Comparison of ENCODE assay signal across 8 mouse cellular contexts in genomic region chr2:152227051-152227481, GRCm38 (mm10). TPM values are rescaled to one million over a fixed set of nuclear protein-coding genes. Genes with fewer than 3 reads are reported as not detected.
DNase-seq lines count a peak whose midpoint lies in the region; ATAC-seq and TF ChIP-seq lines count a peak whose summit lies in the region.

No protein-coding gene starts in this region.

- no peaks in the 10 kb centered on the region for H3K27me3 ChIP-seq in E14TG2a.4 (ENCODE audit: insufficient read depth, low read length)
- H3K27me3 ChIP-seq in embryonic facial prominence, embryonic 14.5 days (replicated peaks; ENCODE audit: control insufficient read depth, insufficient read depth, low read length): no peaks in the 10 kb centered on the region
- no peaks in the 10 kb centered on the region for H3K27me3 ChIP-seq in heart, embryonic 11.5 days (ENCODE audit: control insufficient read depth, insufficient read depth, low read length)
- no peaks in the 10 kb centered on the region for H3K27me3 ChIP-seq in kidney, postnatal 0 days (ENCODE audit: insufficient read depth, low read length)
- no peaks in the 10 kb centered on the region for H3K27me3 ChIP-seq in lung, embryonic 15.5 days

- peak; percentile 83 for ATAC-seq in embryonic facial prominence, embryonic 14.5 days (ENCODE audit: low read depth)
- peak; percentile 81 for ATAC-seq in heart, embryonic 11.5 days (replicated peaks; ENCODE audit: insufficient number of reproducible peaks, low FRiP score, low TSS enrichment)
- peak; percentile 77 for ATAC-seq in kidney, postnatal 0 days (replicated peaks; ENCODE audit: low FRiP score, low read depth)
- ATAC-seq in lung, embryonic 15.5 days (ENCODE audit: borderline replicate concordance, extremely low read depth, low FRiP score, low TSS enrichment): peak; percentile 84

- peak overlapping the region; percentile 94 for H3K9ac ChIP-seq in embryonic facial prominence, embryonic 14.5 days (ENCODE audit: low read depth, low read length)
- peak overlapping the region; percentile 98 for H3K9ac ChIP-seq in heart, embryonic 11.5 days (ENCODE audit: low read depth, low read length)
- peak overlapping the region; percentile 95 for H3K9ac ChIP-seq in kidney, postnatal 0 days (ENCODE audit: low read depth, low read length)
- H3K9ac ChIP-seq in lung, embryonic 15.5 days: peak overlapping the region; percentile 92

- H3K36me3 ChIP-seq in E14TG2a.4 (ENCODE audit: insufficient read depth, low read length): peaks cover 37% of the 10 kb centered on the region
- H3K36me3 ChIP-seq in embryonic facial prominence, embryonic 14.5 days (ENCODE audit: control insufficient read depth, insufficient read depth, low read length): 0 out of 2 replicates have a peak, but pooled peaks cover 6% of the 10 kb centered on the region
- no peaks in the 10 kb centered on the region for H3K36me3 ChIP-seq in heart, embryonic 11.5 days (ENCODE audit: control insufficient read depth, insufficient read depth, low read length)
- H3K36me3 ChIP-seq in kidney, postnatal 0 days (ENCODE audit: insufficient read depth, low read length): no peaks in the 10 kb centered on the region
- H3K36me3 ChIP-seq in lung, embryonic 15.5 days: 0 out of 2 replicates have a peak, but pooled peaks cover 6% of the 10 kb centered on the region

- 3% methylated on average over 21 of the region's 38 CpGs for WGBS in embryonic facial prominence, embryonic 14.5 days
- WGBS in heart, embryonic 11.5 days (ENCODE audit: insufficient replicate concordance): under 1% methylated on average over 38 of the region's 38 CpGs
- WGBS in kidney, postnatal 0 days: under 1% methylated on average over 31 of the region's 38 CpGs
- under 1% methylated on average over 37 of the region's 38 CpGs for WGBS in lung, embryonic 15.5 days

- no peak for TF ChIP-seq CTCF in E14TG2a.4 (conservative IDR thresholded peaks at IDR 0.05; ENCODE audit: low read length)
- 0 out of 2 replicates have a peak, but pooled peaks have one; percentile 6 for TF ChIP-seq CTCF in kidney, postnatal 0 days (IDR thresholded peaks at IDR 0.05; ENCODE audit: low read depth)

- peak overlapping the region; percentile 78 for H3K4me2 ChIP-seq in embryonic facial prominence, embryonic 14.5 days (ENCODE audit: low read depth, low read length)
- peak overlapping the region; percentile 63 for H3K4me2 ChIP-seq in heart, embryonic 11.5 days
- peak overlapping the region; percentile 77 for H3K4me2 ChIP-seq in kidney, postnatal 0 days (ENCODE audit: low read length)
- peak overlapping the region; percentile 69 for H3K4me2 ChIP-seq in lung, embryonic 15.5 days

- no peaks in the 10 kb centered on the region for H3K9me3 ChIP-seq in E14TG2a.4 (ENCODE audit: low read length)
- H3K9me3 ChIP-seq in embryonic facial prominence, embryonic 14.5 days (ENCODE audit: control insufficient read depth, low read length): no peaks in the 10 kb centered on the region
- no peaks in the 10 kb centered on the region for H3K9me3 ChIP-seq in heart, embryonic 11.5 days (replicated peaks; ENCODE audit: control insufficient read depth, low read length)
- H3K9me3 ChIP-seq in kidney, postnatal 0 days (replicated peaks; ENCODE audit: low read length): no peaks in the 10 kb centered on the region
- H3K9me3 ChIP-seq in lung, embryonic 15.5 days: no peaks in the 10 kb centered on the region

- H3K27ac ChIP-seq in embryonic facial prominence, embryonic 14.5 days (replicated peaks; ENCODE audit: low read depth, low read length): peak overlapping the region; percentile 98
- H3K27ac ChIP-seq in heart, embryonic 11.5 days (ENCODE audit: low read depth, low read length): peak overlapping the region; percentile 99
- H3K27ac ChIP-seq in kidney, postnatal 0 days: peak overlapping the region; percentile 99
- peak overlapping the region; percentile 98 for H3K27ac ChIP-seq in lung, embryonic 15.5 days

- H3K4me1 ChIP-seq in E14TG2a.4 (replicated peaks; ENCODE audit: low read depth, low read length): peaks cover 83% of the 10 kb centered on the region
- peaks cover 9% of the 10 kb centered on the region for H3K4me1 ChIP-seq in embryonic facial prominence, embryonic 14.5 days (ENCODE audit: control insufficient read depth, insufficient read depth, low read length)
- peaks cover 5% of the 10 kb centered on the region; the same call in 1 of the 2 replicates for H3K4me1 ChIP-seq in heart, embryonic 11.5 days (ENCODE audit: control insufficient read depth, insufficient read depth, low read length)
- peaks cover 4% of the 10 kb centered on the region; the same call in 1 of the 2 replicates for H3K4me1 ChIP-seq in kidney, postnatal 0 days (replicated peaks; ENCODE audit: insufficient read depth, low read length)
- peaks cover 15% of the 10 kb centered on the region for H3K4me1 ChIP-seq in lung, embryonic 15.5 days

- peak; percentile 56 to 65 for DNase-seq in adrenal gland, postnatal 4 days (ENCODE audit: low spot score in 2 of 2)
- peak; percentile 84 for DNase-seq in embryonic facial prominence, embryonic 14.5 days (ENCODE audit: low spot score)
- peak; percentile 87 for DNase-seq in kidney, postnatal 0 days (ENCODE audit: low spot score)
- DNase-seq in ovary, adult 18-20 months (ENCODE audit: low spot score): peak; percentile 70
- DNase-seq in thymus, postnatal 14 days: peak; percentile 79

- H3K4me3 ChIP-seq in E14TG2a.4 (replicated peaks; ENCODE audit: low read length): peak overlapping the region; percentile 97
- H3K4me3 ChIP-seq in embryonic facial prominence, embryonic 14.5 days (ENCODE audit: low read depth, low read length): peak overlapping the region; percentile 93
- peak overlapping the region; percentile 96 for H3K4me3 ChIP-seq in heart, embryonic 11.5 days (ENCODE audit: low read depth, low read length)
- H3K4me3 ChIP-seq in kidney, postnatal 0 days (replicated peaks; ENCODE audit: low read depth, low read length): peak overlapping the region; percentile 93
- peak overlapping the region; percentile 97 for H3K4me3 ChIP-seq in lung, embryonic 15.5 days

RNA-seq across cellular contexts. Expression of gene Csnk2a1, which starts 0.4 kb away (rescaled TPM):
- total RNA-seq in adrenal gland, postnatal 4 days (2021): 100 to 1,000 TPM; 103 to 106 TPM
- 84.5 and 86.4 TPM in 2 replicates for polyA plus RNA-seq in embryonic facial prominence, embryonic 14.5 days (2014; fragmentation: Nextera tagmentation; extraction: Ambion mirVana)
- 38.7 and 90.5 TPM in 2 replicates for polyA plus RNA-seq in heart, embryonic 11.5 days (2014; fragmentation: Nextera tagmentation; extraction: Ambion mirVana)
- polyA plus RNA-seq in kidney, postnatal 0 days (2015; fragmentation: Nextera tagmentation; extraction: Ambion mirVana): 77.9 and 83.1 TPM in 2 replicates
- polyA plus RNA-seq in lung, embryonic 15.5 days (2015; fragmentation: Nextera tagmentation; extraction: Ambion mirVana): 76.7 and 83.7 TPM in 2 replicates

Comparison
In these comparisons a context has a peak if more than half of its experiments do, and no peak if none do; other contexts are left out.
1. Peak in every context shown above with its lines: DNase-seq, ATAC-seq, H3K4me3 ChIP-seq and H3K27ac ChIP-seq.